Mouse (Mus musculus) hindbrain, embryonic 15.5 days (tissue): Measurements from ENCODE around the gene Atic. TPM values are rescaled to one million over a fixed set of nuclear protein-coding genes. Genes with fewer than 3 reads are reported as not detected.

Source experiments
- ATAC-seq: fragments of 200-750 bp; cut with Nextera tagmentation; 2 replicates; pipeline ENCODE4 v1.8.0; 2017; ENCODE audit warnings: low read depth, moderate number of reproducible peaks, moderate TSS enrichment; ENCODE audit not compliant: low FRiP score
- H3K27ac ChIP-seq: fragments of 300-500 bp; sonication (generic); replicated peaks from 2 replicates; pipeline ENCODE4 v1.5.1; 2015; ENCODE audit warnings: mild to moderate bottlenecking, inconsistent platforms
- H3K27me3 ChIP-seq: fragments of 300-500 bp; sonication (generic); 2 replicates; pipeline ENCODE4 v1.6.1; 2015; ENCODE audit warnings: control low read depth, inconsistent platforms
- H3K36me3 ChIP-seq: fragments of 300-500 bp; sonication (generic); 2 replicates; pipeline ENCODE4 v1.6.1; 2015; ENCODE audit warnings: control low read depth, inconsistent platforms
- H3K4me1 ChIP-seq: fragments of 300-500 bp; sonication (generic); replicated peaks from 2 replicates; pipeline ENCODE4 v1.6.1; 2015; ENCODE audit warnings: control low read depth, inconsistent platforms
- H3K4me2 ChIP-seq: fragments of 300-500 bp; sonication (generic); 2 replicates; pipeline ENCODE4 v1.6.1; 2015; ENCODE audit warnings: moderate library complexity, mild to moderate bottlenecking, inconsistent platforms
- H3K4me3 ChIP-seq: fragments of 300-500 bp; sonication (generic); 2 replicates; pipeline ENCODE4 v1.5.1; 2015; ENCODE audit warnings: mild to moderate bottlenecking, inconsistent platforms
- H3K9ac ChIP-seq: fragments of 300-500 bp; sonication (generic); 2 replicates; pipeline ENCODE4 v1.6.1; 2015; ENCODE audit warnings: inconsistent platforms
- H3K9me3 ChIP-seq: fragments of 300-500 bp; sonication (generic); 2 replicates; pipeline ENCODE4 v1.6.1; 2016; ENCODE audit warnings: control low read depth, inconsistent platforms
- WGBS: fragments of 180-500 bp; shearing (Covaris S2); methylation state at CpG from one replicate; pipeline ENCODE4 v1.1.7; 2015; 5-methylcytosine and 5-hydroxymethylcytosine counted together
- polyA plus RNA-seq: library from polyadenylated mRNA; unstranded; fragments of >200 nt; fragmentation: Nextera tagmentation; extraction: Ambion mirVana; gene quantifications from 2 replicates; pipeline ENCODE4 v1.2.1, GENCODE M21; 2015

The Atic gene
- 30.1 and 33.6 TPM in 2 replicates for polyA plus RNA-seq

DNA sequence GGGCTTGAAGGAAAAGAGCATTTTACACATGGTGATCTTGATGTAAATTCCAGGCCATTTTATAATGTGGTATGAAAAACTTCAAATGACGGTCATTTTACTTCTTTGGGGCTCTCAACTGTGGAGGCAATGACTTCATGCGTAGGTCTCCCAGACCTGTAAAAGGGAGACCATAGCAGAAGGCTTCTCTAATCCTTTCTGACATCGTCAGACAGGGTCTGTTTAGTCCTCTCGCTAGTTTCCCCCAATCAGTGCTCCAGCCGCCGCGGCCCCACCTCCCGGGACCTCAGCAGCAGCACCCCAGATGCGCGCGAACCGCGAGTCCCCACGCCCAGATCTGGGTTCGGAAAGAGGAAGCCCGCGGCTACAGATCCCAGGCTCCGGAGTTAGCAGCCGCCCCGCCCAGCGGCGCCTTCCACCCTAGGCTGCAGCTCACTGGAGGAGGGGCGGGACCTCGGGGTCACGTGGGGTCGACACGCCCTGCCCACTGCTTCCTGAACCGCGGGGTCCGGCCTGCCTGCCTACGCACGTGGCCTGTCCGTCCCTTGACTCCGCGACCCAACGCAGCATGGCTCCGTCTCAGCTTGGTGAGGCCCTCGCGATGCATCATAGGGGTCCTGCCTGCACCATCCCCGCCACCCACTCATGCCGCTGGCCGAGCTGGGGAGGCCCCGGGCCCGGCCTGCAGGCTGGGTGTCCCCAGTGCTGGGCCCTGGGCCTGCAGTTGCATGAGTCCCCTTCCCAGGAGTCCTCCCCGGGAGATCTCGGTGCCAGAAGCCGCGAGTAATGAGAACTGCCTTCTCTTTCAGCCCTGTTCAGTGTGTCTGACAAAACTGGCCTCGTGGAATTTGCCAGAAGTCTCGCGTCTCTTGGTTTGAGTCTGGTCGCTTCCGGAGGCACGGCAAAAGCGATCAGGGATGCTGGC is at the start of gene Atic:
Atic (plus strand) TSS at position 463 of the 925 bp plus-strand sequence.
- H3K4me1 ChIP-seq = peaks cover 18% of the 10 kb centered on the region
- H3K9ac ChIP-seq = peak within 1 kb of the TSS; percentile 69
- WGBS = under 1% methylated on average over 54 of the region's 55 CpGs
- H3K27me3 ChIP-seq = no peaks in the 10 kb centered on the region
- H3K4me3 ChIP-seq = peak within 1 kb of the TSS; percentile 62
- H3K9me3 ChIP-seq = no peaks in the 10 kb centered on the region
- peak; percentile 98 for ATAC-seq
- peak within 1 kb of the TSS; percentile 93 for H3K4me2 ChIP-seq
- peak within 1 kb of the TSS; percentile 74 for H3K27ac ChIP-seq
- peaks cover 15% of the 10 kb centered on the region; the same call in 1 of the 2 replicates for H3K36me3 ChIP-seq

GRCm38 (mm10) chr1:71507251-71507650 is 49.7 kb upstream of the Atic start:
- Histone ChIP-seq H3K36me3 (no peaks in the 10 kb centered on the region), H3K4me3 (no peak overlapping the region), H3K27ac (no peak overlapping the region), H3K9me3 (no peaks in the 10 kb centered on the region), H3K9ac (no peak overlapping the region), H3K4me1 (peaks cover 11% of the 10 kb centered on the region), H3K4me2 (peak overlapping the region; percentile 23; the same call in 1 of the 2 replicates), H3K27me3 (no peaks in the 10 kb centered on the region)
- 4% methylated on average over 9 of the region's 9 CpGs for WGBS
- ATAC-seq = peak; percentile 71

GRCm38 (mm10) chr1:71515041-71515440 is 41.9 kb upstream of the Atic start:
- WGBS = 86% methylated on average over 4 of the region's 4 CpGs
- Histone ChIP-seq H3K27ac (no peak overlapping the region), H3K27me3 (no peaks in the 10 kb centered on the region), H3K4me3 (no peak overlapping the region), H3K4me2 (no peak overlapping the region), H3K4me1 (no peaks in the 10 kb centered on the region), H3K36me3 (no peaks in the 10 kb centered on the region), H3K9me3 (no peaks in the 10 kb centered on the region), H3K9ac (no peak overlapping the region)
- no peak for ATAC-seq

DNA sequence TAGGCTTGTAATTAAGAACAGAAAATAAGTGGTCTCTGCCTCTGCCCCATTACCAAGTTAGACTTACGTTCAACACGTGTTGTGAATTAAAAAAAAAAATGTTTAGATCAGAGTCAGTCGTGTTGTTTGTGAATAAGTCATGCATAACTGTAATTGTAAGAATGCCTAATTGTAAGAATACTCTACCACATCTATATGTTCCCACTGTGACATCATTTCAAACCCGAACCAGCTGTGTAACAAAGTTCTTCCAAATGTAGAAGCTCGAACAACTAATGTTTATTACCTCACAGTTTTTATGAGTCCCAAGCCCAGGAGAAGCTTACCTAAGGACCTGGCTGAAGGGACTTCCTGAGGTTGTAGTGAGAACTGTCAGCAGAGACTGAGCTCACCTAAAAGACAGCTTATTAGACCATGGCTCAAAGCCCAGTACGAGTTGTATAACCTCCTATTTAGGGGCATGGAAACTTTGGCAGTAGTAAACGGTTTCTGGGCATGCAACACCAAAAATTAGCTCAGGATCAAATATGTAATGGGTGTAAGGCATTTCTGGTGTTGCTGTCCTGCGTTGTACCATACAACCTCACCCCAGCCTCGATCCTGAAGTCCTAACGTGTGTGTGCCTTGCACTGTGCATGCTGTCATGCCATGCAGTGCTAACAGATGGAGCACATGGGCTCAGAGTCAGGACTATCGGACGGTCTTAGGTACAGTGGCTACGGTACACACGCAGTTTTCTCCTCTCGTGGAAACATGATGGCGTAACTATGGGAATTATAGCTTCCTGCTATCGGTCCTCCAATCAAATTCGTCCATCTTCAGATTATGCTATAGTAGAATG is 27.9 kb upstream of the Atic start:
- Histone ChIP-seq H3K4me1 (no peaks in the 10 kb centered on the region), H3K4me2 (no peak overlapping the region), H3K9ac (no peak overlapping the region), H3K27me3 (no peaks in the 10 kb centered on the region; the same call in 1 of the 2 replicates), H3K9me3 (no peaks in the 10 kb centered on the region), H3K36me3 (no peaks in the 10 kb centered on the region), H3K27ac (no peak overlapping the region), H3K4me3 (no peak overlapping the region)
- WGBS = 90% methylated on average over 18 of the region's 18 CpGs
- no peak for ATAC-seq

DNA sequence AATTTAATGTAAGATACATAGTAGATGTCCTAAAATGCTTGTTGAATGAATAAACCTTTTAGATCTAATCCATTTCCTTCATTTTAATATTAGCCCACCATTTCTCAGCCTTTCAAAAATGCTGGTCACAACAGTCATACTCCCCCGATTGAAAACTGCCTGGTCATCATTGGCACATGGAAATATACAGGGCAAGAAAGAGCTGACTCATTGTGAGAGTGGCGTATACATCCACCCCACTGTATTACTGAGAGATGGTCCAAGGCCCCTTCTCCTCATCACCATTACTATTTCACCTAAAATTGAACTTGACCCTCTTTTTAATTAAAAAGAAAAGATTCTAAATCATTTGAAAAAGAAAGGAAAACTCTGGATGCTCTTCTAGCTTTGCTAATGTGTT is 26.2 kb upstream of the Atic start:
- no peak overlapping the region for H3K9ac ChIP-seq
- H3K4me2 ChIP-seq = no peak overlapping the region
- H3K4me1 ChIP-seq = no peaks in the 10 kb centered on the region
- WGBS = 78% methylated on average over 2 of the region's 2 CpGs
- ATAC-seq = no peak
- H3K36me3 ChIP-seq = no peaks in the 10 kb centered on the region
- no peaks in the 10 kb centered on the region; the same call in 1 of the 2 replicates for H3K27me3 ChIP-seq
- no peak overlapping the region for H3K4me3 ChIP-seq
- no peak overlapping the region for H3K27ac ChIP-seq
- H3K9me3 ChIP-seq = no peaks in the 10 kb centered on the region

DNA sequence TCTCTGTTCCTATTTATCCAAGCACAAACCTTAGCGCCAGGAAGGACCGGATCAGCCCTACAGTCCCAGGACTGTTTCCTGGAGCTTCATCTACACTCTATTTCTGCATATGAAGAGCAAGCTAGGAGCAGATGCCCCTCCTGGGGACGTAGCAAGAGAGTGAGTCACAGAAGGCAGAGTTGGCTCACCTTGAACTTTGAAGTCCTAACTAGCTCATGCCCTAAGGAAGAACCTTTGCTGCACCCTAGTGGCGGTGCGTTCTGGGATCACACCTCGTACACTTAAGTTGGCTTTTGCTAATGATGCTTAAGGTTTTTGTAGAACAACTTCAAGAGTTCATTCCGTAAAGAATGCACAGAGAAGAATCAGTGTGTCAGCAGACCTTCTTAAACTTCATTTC is 25.3 kb upstream of the Atic start:
- no peaks in the 10 kb centered on the region; the same call in 1 of the 2 replicates for H3K27me3 ChIP-seq
- no peak overlapping the region for H3K9ac ChIP-seq
- 22% methylated on average over 7 of the region's 7 CpGs for WGBS
- H3K36me3 ChIP-seq = no peaks in the 10 kb centered on the region
- no peaks in the 10 kb centered on the region for H3K4me1 ChIP-seq
- H3K27ac ChIP-seq = no peak overlapping the region
- no peak overlapping the region for H3K4me3 ChIP-seq
- H3K4me2 ChIP-seq = no peak overlapping the region
- H3K9me3 ChIP-seq = no peaks in the 10 kb centered on the region
- ATAC-seq = no peak

DNA sequence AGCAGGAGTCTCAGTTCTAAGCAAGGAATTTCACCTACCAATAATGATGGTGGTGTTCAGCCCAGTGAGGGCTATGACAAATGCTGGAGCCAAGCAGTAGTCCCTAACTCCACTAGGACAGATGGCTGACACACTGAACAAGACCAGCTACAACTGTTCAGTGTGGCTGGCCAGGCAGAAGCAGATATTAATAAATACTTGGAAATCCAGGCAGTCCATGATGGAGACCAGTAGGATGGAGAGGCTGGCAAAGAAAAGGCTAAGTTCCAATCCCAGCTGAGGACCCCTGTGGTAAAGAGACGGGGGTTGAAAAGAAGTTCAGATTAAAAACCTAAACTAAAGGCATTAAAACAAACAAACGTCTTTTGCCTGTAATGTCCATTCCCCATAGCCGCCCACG is 17.3 kb upstream of the Atic start:
- WGBS = 90% methylated on average over 4 of the region's 4 CpGs
- no peak for ATAC-seq

DNA sequence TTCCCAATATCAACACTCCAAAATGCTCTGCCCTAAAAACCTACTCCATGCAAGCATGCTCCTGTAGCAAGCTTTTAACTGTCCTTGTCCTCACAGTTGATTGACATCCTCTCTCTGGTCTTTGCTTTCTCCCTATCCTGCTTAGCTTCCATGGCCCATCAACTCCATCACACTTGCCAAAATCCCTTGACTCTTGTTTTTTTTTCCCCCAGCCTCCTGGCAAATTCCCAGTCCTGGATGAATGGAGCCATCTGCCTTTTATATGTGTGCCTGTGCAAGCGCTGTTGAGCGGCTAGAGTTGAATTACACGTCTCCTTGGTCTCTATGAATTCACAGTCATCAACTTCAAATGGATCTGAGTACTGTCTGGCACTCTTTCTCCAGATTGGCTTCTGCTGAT is 16.5 kb upstream of the Atic start:
- no peaks in the 10 kb centered on the region for H3K9me3 ChIP-seq
- H3K27ac ChIP-seq = no peak overlapping the region
- H3K4me3 ChIP-seq = no peak overlapping the region
- H3K4me1 ChIP-seq = no peaks in the 10 kb centered on the region
- no peaks in the 10 kb centered on the region for H3K27me3 ChIP-seq
- no peak for ATAC-seq
- no peak overlapping the region for H3K4me2 ChIP-seq
- no peaks in the 10 kb centered on the region for H3K36me3 ChIP-seq
- WGBS = 65% methylated on average over 3 of the region's 3 CpGs
- no peak overlapping the region for H3K9ac ChIP-seq

More for the DNA sequence above, 17.3 kb upstream of the Atic start:
- Histone ChIP-seq H3K9ac (no peak overlapping the region), H3K9me3 (no peaks in the 10 kb centered on the region), H3K27me3 (no peaks in the 10 kb centered on the region), H3K4me3 (no peak overlapping the region), H3K4me1 (no peaks in the 10 kb centered on the region), H3K36me3 (no peaks in the 10 kb centered on the region), H3K27ac (no peak overlapping the region), H3K4me2 (no peak overlapping the region)

DNA sequence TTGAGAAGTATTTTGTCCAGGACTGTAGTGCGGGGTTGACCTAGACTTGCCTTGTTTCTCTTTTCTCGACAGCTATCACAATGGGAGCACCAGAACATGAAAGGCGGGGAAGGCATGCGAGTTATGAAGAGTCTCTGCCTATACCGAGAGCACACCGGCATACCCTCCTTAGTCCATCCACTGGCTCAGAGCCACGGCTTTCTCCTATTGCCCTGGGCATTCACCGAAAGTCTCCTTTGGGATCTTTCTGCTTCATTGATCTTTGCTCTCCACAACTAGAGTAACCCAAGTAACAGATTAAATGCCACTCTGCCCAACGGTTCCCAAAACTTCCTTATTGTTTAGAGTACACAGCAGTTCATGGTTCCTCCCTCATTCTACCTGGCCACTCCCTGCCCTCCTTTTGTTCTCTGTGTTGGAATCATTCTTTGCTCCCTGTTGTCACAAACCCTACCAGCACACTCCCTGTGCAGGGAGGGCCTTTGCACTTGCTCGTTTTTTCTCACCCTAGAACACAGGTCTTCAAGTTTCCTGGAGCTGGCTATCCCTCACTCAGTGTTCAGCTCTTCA is 6.2 kb upstream of the Atic start:
- no peak for ATAC-seq

GRCm38 (mm10) chr1:71560626-71561025 is 3.7 kb downstream of the Atic start:
- Histone ChIP-seq H3K4me2 (no peak overlapping the region), H3K9ac (no peak overlapping the region), H3K4me1 (peaks cover 18% of the 10 kb centered on the region), H3K27ac (no peak overlapping the region), H3K9me3 (no peaks in the 10 kb centered on the region), H3K36me3 (peaks cover 30% of the 10 kb centered on the region), H3K4me3 (no peak overlapping the region), H3K27me3 (no peaks in the 10 kb centered on the region)
- 95% methylated on average over 4 of the region's 4 CpGs for WGBS
- no peak for ATAC-seq

More for the DNA sequence above, 6.2 kb upstream of the Atic start:
- no peaks in the 10 kb centered on the region for H3K27me3 ChIP-seq
- H3K36me3 ChIP-seq = no peaks in the 10 kb centered on the region
- no peaks in the 10 kb centered on the region for H3K4me1 ChIP-seq
- no peaks in the 10 kb centered on the region for H3K9me3 ChIP-seq
- no peak overlapping the region for H3K4me2 ChIP-seq
- no peak overlapping the region for H3K9ac ChIP-seq
- 77% methylated on average over 10 of the region's 10 CpGs for WGBS
- H3K4me3 ChIP-seq = no peak overlapping the region
- H3K27ac ChIP-seq = no peak overlapping the region

DNA sequence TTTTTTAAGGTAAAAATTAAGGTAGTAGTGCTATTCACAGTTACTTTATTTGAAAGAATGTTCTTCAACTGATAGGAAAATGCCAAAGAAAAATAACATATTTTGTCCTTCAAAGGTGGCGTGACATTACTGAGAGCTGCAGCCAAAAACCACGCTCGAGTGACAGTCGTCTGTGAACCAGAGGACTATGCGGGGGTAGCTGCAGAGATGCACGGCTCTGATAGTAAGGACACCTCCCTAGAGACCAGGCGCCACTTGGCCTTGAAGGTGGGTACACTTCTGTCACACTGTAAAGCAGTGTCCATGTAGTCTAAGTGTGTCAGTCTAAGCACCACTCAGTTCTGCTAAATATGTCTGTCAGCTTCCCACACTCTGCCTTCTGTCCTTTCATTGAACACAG is 7.3 kb downstream of the Atic start:
- 0 out of 2 replicates have a peak, but pooled peaks cover 4% of the 10 kb centered on the region for H3K4me1 ChIP-seq
- no peak for ATAC-seq
- 98% methylated on average over 7 of the region's 7 CpGs for WGBS
- no peak overlapping the region for H3K4me2 ChIP-seq
- H3K9ac ChIP-seq = no peak overlapping the region
- no peak overlapping the region for H3K4me3 ChIP-seq
- peaks cover 56% of the 10 kb centered on the region for H3K36me3 ChIP-seq
- no peaks in the 10 kb centered on the region for H3K9me3 ChIP-seq
- H3K27ac ChIP-seq = no peak overlapping the region
- no peaks in the 10 kb centered on the region for H3K27me3 ChIP-seq
